Mouse (Mus musculus) lung, adult 18-20 months (tissue): ENCODE data around the gene B130006D01Rik.
"Not testable (repeated sequence)": the region's sequence is repeated elsewhere in the genome, so short reads cannot be mapped to it uniquely, and the experiment has no call there.

ENCODE experiments used
- DNase-seq, 2 experiments: peaks; one replicate each; pipeline ENCODE4 v3.0.0; 2022; ENCODE audit warnings: mixed read lengths in 2 of 2

The B130006D01Rik gene

GRCm38 (mm10) chr11:95713811-95714241 lies 9.6 kb upstream of the B130006D01Rik start:
- peak; percentile 26 to 38 for DNase-seq

- peak in 1 of 2 experiments; percentile 13 for DNase-seq
These were observed 9.0 kb upstream of the B130006D01Rik start for GRCm38 (mm10) chr11:95714411-95714810.

- no peak for DNase-seq
These were observed 7.3 kb upstream of the B130006D01Rik start for GRCm38 (mm10) chr11:95716136-95716535.

- DNase-seq: peak in 1 of 2 experiments; percentile 8
These were observed 4.0 kb upstream of the B130006D01Rik start for GRCm38 (mm10) chr11:95719356-95719755.

GRCm38 (mm10) chr11:95724466-95724865 lies 1.1 kb downstream of the B130006D01Rik start:
- no peak for DNase-seq

GRCm38 (mm10) chr11:95726156-95726555 lies 2.8 kb downstream of the B130006D01Rik start:
- DNase-seq: no peak

- no peak for DNase-seq
These were observed 4.6 kb downstream of the B130006D01Rik start for GRCm38 (mm10) chr11:95727947-95728346.

GRCm38 (mm10) chr11:95728916-95729907 lies 5.8 kb downstream of the B130006D01Rik start:
- DNase-seq: no peak

GRCm38 (mm10) chr11:95734485-95734884 lies 11.1 kb downstream of the B130006D01Rik start:
- no peak for DNase-seq

- DNase-seq: peak; percentile 58 to 64
These were observed 14.4 kb downstream of the B130006D01Rik start for GRCm38 (mm10) chr11:95737811-95738210.

- no peak for DNase-seq
These were observed 21.1 kb downstream of the B130006D01Rik start for GRCm38 (mm10) chr11:95744521-95744920.

GRCm38 (mm10) chr11:95746821-95747220 lies 23.4 kb downstream of the B130006D01Rik start:
- DNase-seq: no peak

- no peak for DNase-seq
These were observed 24.9 kb downstream of the B130006D01Rik start for GRCm38 (mm10) chr11:95748331-95748730.

GRCm38 (mm10) chr11:95749619-95750018 lies 26.2 kb downstream of the B130006D01Rik start:
- no peak for DNase-seq

- peak; percentile 68 to 79 for DNase-seq
These were observed 27.6 kb downstream of the B130006D01Rik start for GRCm38 (mm10) chr11:95750995-95751394.

- DNase-seq: not testable (repeated sequence)
These were observed 31.8 kb downstream of the B130006D01Rik start for GRCm38 (mm10) chr11:95755137-95755536.

- no peak for DNase-seq
These were observed 37.1 kb downstream of the B130006D01Rik start for GRCm38 (mm10) chr11:95760521-95760920.

GRCm38 (mm10) chr11:95762996-95763395 lies 39.6 kb downstream of the B130006D01Rik start:
- no peak for DNase-seq

GRCm38 (mm10) chr11:95764806-95765205 lies 41.4 kb downstream of the B130006D01Rik start:
- DNase-seq: no peak

GRCm38 (mm10) chr11:95765334-95765733 lies 41.9 kb downstream of the B130006D01Rik start:
- DNase-seq: no peak

GRCm38 (mm10) chr11:95768244-95768643 lies 44.9 kb downstream of the B130006D01Rik start:
- no peak for DNase-seq

- no peak for DNase-seq
These were observed 45.8 kb downstream of the B130006D01Rik start for GRCm38 (mm10) chr11:95769208-95769607.

GRCm38 (mm10) chr11:95770720-95771364 lies 47.5 kb downstream of the B130006D01Rik start:
- DNase-seq: peak in 1 of 2 experiments; percentile 38
